Mouse (Mus musculus) embryonic stem cell, embryonic (primary cell): ENCODE measurements around the gene Rasip1.
"Not testable (repeated sequence)": the region's sequence is repeated elsewhere in the genome, so short reads cannot be mapped to it uniquely, and the experiment has no call there.

Experiments used
- CTCF ChIA-PET, 4 experiments: fragments of 300-600 bp in 2 of 4; fragments of 350-600 bp in 2 of 4; sonication (Branson Sonifier 250); formaldehyde crosslinking; loops; one replicate each; lab custom pipeline; 2022; ENCODE audit warnings: inconsistent platforms in 2 of 4; lab: Charles Lee
- POLR2A ChIA-PET, 4 experiments: fragments of 300-600 bp in 2 of 4; fragments of 350-600 bp in 2 of 4; sonication (Branson Sonifier 250); formaldehyde crosslinking; loops; one replicate each; lab custom pipeline; 2022; ENCODE audit warnings: antibody characterized with exemption in 4 of 4, inconsistent platforms in 1 of 4; lab: Charles Lee

Gene Rasip1

DNA sequence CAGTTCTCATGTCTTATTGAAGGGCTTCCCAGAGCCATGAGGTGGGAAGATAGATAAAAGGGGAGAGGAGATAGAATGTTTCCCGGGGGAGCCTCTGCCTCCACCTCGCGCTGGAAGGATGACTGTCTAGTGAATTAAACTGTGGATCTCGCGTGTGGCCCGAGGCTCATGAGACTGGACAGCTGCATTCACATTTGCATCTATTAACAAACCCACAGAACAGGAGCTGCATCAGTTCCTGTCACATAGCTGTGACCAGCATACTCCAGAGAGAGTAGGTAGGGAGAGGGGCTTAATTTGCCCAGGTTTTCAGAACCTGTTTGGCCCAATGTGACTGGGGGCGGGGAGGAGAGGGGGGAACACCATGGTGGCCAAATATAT lies 18.3 kb downstream of the Rasip1 start:
- CTCF ChIA-PET, result interaction anchor here in 1 of 4 experiments (0.6 to 3.6 kb wide), 3 partner anchors 38 to 155 kb away, joined by 3 to 33 read pairs (median 4); partner anchors contain the start of gene Ntn5
- POLR2A ChIA-PET, result interaction anchor here in 3 of 4 experiments (0.6 to 6.6 kb wide), 23 partner anchors 9 to 620 kb away, joined by 3 to 71 read pairs (median 6); partner anchors contain the start of genes Fut1 (in 2 of the 3), Fut2 (in 2 of the 3), Rasip1 (in 2 of the 3) and Bcat2 (in 1 of the 3)

DNA sequence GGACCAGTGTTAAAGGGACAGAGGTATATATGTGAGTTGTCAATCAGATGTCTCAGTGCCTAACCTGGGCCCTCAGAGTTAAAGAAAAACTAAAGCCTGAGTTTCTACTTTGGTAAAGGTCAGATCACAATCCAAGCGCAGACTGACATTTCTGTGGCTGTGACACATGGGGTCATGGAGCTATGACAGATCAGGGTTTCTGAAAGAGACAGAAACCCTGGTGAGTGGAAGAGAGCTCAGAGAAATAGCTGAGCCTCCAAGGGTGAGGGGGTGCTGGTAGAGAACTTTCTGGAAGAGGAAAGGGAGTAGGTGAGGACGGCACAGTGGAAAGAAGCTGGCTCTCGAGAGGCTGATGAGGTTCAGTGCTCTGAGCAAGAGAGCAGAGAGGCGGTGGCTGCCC lies 19.4 kb downstream of the Rasip1 start:
- POLR2A ChIA-PET, result interaction anchor here in 3 of 4 experiments (0.6 to 6.6 kb wide), 13 partner anchors 8 to 286 kb away, joined by 3 to 71 read pairs (median 3); partner anchors contain the start of genes Ftl1 (in 2 of the 3) and Rasip1 (in 1 of the 3)
- CTCF ChIA-PET, result interaction anchor here in 2 of 4 experiments (0.6 to 1.3 kb wide), 3 partner anchors 19 to 492 kb away, joined by 3 read pairs; partner anchors contain the start of genes Aldh16a1 (in 1 of the 2) and Fut2 (in 1 of the 2)

DNA sequence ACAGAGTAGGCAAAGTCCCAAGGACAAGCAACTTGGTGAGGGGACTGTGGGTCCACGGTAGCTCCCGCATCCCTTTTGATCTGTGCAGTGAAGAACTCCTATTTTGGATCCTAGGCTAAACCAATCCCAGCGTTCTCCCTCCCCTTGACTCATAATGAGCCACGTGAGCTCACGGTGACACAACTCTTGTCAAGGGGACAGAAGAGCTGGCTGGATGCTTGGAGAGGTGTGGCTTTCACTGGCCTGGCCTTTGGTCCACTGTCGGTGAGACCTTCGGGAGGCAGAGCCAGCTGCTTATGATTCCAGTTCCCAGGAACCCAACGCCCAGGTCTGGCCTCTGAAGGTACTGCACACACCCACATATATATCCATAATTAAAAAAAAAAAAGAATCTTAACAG lies 22.1 kb downstream of the Rasip1 start:
- CTCF ChIA-PET, result interaction anchor here in 2 of 4 experiments (0.5 to 1.4 kb wide), 2 partner anchors 16 to 941 kb away, joined by 4 to 6 read pairs; partner anchors contain the start of gene Fut2 (in 1 of the 2)
- POLR2A ChIA-PET, result interaction anchor here in 2 of 4 experiments (0.6 to 1.7 kb wide), 4 partner anchors 11 to 139 kb away, joined by 3 to 9 read pairs (median 3); partner anchors contain the start of gene Nucb1 (in 1 of the 2)

DNA sequence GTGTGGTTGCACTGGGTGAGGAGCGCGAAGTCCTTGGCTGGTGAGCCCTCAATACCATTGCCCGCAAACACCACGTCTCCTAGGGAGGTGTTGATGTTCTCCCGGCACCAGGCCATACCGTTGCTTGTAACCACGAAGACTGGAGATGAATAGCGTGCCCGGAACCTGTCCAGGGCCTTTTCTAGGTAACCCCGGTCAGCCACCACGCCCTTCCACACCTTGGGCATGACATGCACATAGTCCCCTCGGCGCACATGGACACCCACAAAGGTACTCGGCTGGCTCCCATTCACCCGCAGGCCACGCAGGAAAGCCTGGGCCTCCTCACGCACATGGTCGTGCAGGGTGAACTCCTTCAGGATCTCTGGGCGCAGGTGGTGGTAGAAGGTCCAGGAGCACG lies 23.2 kb downstream of the Rasip1 start:
- POLR2A ChIA-PET, result not testable (repeated sequence)
- CTCF ChIA-PET, result interaction anchor here in 1 of 4 experiments (1.2 kb wide), 1 partner anchor 18 kb away, joined by 3 read pairs; no protein-coding TSS in a partner anchor

DNA sequence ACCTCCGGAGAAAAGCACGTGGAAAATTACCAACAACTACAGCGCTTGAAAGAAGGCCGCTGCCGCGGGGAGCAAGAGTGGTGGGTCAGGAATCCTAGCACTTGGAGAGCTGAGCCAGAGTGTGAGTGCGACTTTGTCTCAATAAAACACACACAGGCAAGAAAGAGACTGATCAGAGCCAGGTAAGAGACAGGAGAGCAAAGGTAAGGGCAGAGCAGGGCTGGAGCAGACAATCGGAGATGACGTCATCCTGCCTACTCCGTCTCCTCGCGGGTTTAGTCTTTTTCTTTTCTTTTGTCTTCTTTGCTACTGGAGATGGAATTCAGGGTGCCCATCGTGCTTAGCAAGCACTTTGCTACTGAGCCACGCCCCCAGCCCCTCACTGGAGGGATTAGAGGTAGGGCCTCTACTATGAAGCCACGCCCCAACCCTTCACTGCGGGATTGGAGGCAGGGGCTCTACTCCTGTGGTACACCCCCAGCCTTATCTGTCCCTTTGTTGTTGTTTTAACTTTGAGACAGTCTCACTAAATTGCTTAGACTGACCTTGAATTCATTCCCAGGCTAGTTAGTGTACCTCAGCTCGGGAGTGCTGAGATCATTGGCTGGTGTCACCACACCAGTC lies 27.2 kb downstream of the Rasip1 start:
- CTCF ChIA-PET, result interaction anchor here in 3 of 4 experiments (0.5 to 1.8 kb wide), 4 partner anchors 14 to 1114 kb away, joined by 3 to 10 read pairs (median 5); no protein-coding TSS in a partner anchor
- POLR2A ChIA-PET, result interaction anchor here (0.5 to 4.7 kb wide), 16 partner anchors 10 to 195 kb away, joined by 3 to 45 read pairs (median 4); partner anchors contain the start of genes Fut2 (in 3 of the 4), Ftl1 (in 1 of the 4), Plekha4 (in 1 of the 4) and Ppp1r15a (in 1 of the 4)

DNA sequence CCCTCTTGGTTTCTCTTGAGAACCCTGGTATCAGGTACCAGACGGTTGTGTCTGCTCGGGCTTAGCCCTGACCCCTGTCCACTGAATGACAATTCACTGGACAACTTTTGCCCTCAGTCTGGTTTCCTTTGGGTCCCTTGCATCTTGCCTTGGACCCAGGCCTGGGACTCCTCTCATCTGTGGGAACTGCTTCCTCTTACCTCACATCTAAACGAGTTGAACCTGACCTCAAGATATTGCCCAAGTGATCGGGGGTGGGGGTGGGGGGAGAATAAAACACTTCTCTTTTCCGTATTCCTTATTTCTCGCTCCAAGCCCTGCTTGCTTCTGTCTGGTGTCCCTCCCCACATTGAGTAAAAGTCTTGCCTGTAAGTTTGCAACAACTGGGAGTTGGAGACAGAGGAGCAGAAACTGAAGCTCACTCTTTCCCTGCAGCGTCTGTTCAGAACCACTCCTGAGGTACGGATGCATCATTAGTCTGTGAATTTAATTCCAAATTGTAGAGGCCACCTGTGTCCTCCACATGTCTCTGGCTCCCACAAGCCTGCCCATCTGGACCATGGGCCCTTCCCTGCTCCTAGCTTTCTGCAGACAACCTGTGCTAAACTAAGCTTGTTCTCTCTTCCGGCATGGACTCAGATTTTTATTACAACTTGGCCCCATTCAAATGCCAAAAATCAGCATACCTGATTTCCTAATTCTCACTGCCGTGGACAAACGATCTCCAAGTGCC lies 33.6 kb downstream of the Rasip1 start:
- CTCF ChIA-PET, result no interaction called here
- POLR2A ChIA-PET, result interaction anchor here in 2 of 4 experiments (1.0 to 1.6 kb wide), 4 partner anchors 17 to 201 kb away, joined by 3 to 5 read pairs (median 4); partner anchors contain the start of gene Ftl1 (in 1 of the 2)

DNA sequence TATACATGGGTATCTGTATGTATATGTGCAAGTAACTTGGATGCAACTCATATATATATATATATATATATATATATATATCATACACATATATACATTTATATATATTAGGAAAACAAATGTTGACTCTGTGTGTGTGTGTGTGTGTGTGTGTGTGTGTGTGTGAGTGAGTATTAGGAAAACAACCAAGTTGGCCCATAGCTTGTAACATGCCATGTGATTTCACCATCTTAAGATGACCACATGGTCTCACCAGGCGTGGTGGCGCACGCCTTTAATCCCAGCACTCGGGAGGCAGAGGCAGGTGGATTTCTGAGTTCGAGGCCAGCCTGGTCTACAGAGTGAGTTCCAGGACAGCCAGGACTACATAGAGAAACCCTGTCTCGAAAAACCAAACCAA lies 34.4 kb downstream of the Rasip1 start:
- CTCF ChIA-PET, result interaction anchor here in 1 of 4 experiments (0.6 kb wide), 1 partner anchor 212 kb away, joined by 3 read pairs; no protein-coding TSS in a partner anchor
- POLR2A ChIA-PET, result interaction anchor here in 2 of 4 experiments (1.0 to 5.0 kb wide), 6 partner anchors 8 to 202 kb away, joined by 3 to 34 read pairs (median 5); partner anchors contain the start of gene Ftl1 (in 1 of the 2)

DNA sequence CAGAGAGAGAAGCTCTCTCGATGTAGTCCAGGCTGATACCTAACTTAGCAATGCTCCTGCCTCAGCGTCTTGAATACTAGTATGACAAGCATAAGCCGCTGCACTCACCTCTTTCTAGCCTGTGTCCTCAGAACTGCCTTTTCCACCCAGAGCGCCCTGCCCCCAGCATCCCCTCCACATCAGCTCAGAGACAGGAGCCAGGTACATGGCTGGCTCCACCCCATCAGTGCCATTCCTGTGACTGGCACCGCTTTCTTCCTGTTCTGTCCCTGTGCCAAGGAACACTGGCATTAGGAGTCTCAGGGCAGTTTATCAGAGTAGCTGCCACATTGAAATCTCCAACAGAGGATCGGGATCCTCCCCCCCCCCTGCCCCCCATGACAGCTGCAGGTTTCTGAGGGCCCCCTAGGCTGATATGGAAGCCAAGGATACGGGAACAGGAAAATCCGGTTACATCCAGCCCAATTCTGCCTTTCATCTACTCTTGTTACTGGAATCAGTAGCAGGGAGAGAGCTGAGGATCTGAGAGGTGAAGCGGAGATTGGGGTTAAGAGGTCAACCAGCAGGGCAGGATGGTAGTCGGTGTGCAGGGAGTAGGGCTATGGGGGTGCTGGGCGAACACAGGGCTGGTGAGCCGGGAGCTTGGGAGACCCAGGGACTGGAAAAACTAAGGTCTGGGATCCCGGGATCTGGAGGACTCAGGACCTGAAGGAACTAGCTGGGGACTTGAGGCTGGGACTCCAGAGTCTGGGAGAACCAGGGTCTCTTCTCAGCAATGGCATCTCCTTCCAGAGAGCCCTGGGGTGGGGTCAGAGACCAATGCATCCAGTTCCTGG lies 38.2 kb downstream of the Rasip1 start:
- ChIA-PET POLR2A (interaction anchor here (0.6 to 5.0 kb wide), 42 partner anchors 9 to 218 kb away, joined by 3 to 34 read pairs (median 4); partner anchors contain the start of genes Ntn5 (in 2 of the 4), Sphk2 (in 2 of the 4), Fam83e (in 1 of the 4) and Ftl1 (in 1 of the 4)), CTCF (interaction anchor here (0.5 to 3.2 kb wide), 15 partner anchors 12 to 1994 kb away, joined by 3 to 20 read pairs (median 3); partner anchors contain the start of gene Ntn5 (in 2 of the 4))

DNA sequence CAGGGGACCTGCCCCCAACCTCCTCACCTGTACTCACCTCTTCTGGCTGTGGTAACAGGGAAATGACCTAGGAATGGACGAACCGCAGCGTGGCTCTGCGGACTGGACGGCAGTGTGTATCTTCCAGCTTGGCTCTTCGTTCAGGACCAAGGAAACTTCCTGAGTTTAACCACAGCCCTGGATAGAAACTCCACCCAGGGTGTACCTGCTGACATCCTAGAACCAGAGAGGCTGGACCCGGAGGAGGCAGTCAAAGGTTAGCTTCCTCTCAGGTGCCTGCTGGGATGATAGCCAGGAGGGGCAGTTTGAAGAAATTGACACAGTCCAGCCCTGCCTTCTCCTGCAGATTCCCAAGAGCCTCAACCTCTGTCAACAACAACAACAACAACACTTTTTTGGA lies 38.9 kb downstream of the Rasip1 start, which contains the start of gene Fut2:
TSS of gene Fut2 (minus strand) at position 234 of the 400 bp plus-strand sequence.
- CTCF ChIA-PET, result interaction anchor here in 2 of 4 experiments (0.6 to 3.2 kb wide), 9 partner anchors 11 to 1995 kb away, joined by 3 to 20 read pairs (median 3); partner anchors contain the start of gene Ntn5 (in 1 of the 2)
- POLR2A ChIA-PET, result interaction anchor here (0.6 to 5.0 kb wide), 27 partner anchors 8 to 206 kb away, joined by 3 to 34 read pairs (median 5); partner anchors contain the start of genes Ntn5 (in 2 of the 4), Sphk2 (in 2 of the 4), Ftl1 (in 1 of the 4) and Sec1 (in 1 of the 4)

DNA sequence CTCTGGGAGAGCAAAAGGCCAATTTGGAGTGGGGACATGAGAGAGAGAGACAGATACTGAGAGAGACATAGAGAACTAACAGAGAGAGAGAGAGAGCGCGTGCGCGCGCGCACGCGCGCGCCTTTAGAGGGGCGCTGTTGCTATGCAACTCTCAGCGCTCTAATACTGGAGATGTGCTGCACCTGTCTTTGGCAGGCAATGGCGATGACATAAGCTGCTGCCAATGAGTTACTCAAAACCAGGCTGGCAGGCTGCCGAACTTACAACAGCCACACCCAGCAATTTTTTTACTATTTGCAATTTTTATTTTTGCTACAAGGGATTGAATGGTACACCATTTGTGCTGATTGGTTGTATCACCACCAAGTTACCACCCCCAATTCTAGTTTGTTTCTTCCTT lies 40.5 kb downstream of the Rasip1 start:
- CTCF ChIA-PET, result interaction anchor here in 2 of 4 experiments (1.1 to 2.2 kb wide), 4 partner anchors 17 to 219 kb away, joined by 3 to 6 read pairs (median 4); partner anchors contain the start of gene Fut1 (in 1 of the 2)
- POLR2A ChIA-PET, result interaction anchor here in 2 of 4 experiments (0.7 to 3.0 kb wide), 5 partner anchors 15 to 124 kb away, joined by 3 to 10 read pairs (median 4); partner anchors contain the start of gene Sphk2 (in 1 of the 2)

DNA sequence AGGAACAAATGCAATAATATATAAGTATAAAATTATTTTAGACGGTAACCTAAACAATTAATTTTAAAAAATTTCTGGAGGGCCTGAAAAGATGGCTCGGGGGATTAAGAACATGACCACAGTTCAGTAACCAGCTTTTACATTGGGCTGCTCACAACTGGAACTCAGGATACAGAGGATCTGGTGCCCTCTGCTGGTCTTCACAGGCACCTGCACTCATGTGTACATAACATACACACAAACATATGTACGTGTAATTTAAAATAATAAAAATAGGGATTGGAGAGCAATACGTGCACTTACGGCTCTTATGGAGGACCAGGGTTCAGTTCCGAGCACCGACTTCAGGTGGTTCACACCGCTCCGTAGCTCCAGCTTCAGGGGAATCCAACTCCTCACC lies 41.6 kb downstream of the Rasip1 start:
- POLR2A ChIA-PET, result interaction anchor here in 3 of 4 experiments (0.5 to 2.2 kb wide), 12 partner anchors 13 to 699 kb away, joined by 3 to 13 read pairs (median 4); partner anchors contain the start of genes Ntn5 (in 1 of the 3) and Snrnp70 (in 1 of the 3)
- CTCF ChIA-PET, result interaction anchor here (0.6 to 3.6 kb wide), 38 partner anchors 9 to 902 kb away, joined by 3 to 21 read pairs (median 4); partner anchors contain the start of genes Ntn5 (in 2 of the 4) and Fut1 (in 1 of the 4)

DNA sequence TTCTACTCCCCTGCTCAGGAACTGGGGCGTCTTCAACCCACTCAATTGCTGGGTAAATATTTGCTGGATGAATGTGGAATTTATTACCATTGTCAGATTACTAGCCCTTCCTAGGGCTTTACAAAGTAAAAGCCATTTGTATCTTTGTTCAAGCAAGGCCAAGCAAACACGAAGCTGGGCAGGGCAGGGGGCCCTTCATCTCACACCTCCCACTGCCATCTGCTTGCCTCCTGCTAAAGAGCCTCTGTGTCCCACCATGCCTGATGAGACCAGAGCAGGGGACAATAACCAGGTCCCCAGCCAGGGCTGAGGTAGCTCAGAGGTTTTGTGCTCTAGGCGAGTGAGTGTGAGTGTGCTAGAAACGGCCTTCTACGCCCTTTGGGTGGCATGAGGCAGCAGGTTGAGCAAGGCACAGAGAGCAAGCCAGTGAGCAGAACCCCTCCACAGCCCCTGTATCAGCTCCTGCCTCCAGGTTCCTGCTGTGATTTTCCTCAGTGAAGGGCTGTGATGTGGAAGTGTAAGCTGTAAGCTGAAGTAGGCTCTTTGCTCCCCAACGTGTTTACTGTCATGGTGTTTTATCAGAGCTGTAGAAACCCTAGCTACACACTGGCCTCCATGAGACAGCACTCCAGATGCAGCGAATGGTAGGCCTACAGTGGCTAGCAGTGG lies 50.5 kb downstream of the Rasip1 start:
- POLR2A ChIA-PET, result interaction anchor here in 3 of 4 experiments (0.6 to 2.2 kb wide), 6 partner anchors 12 to 108 kb away, joined by 3 to 9 read pairs (median 3); partner anchors contain the start of genes Fut2 (in 2 of the 3) and Sphk2 (in 1 of the 3)

DNA sequence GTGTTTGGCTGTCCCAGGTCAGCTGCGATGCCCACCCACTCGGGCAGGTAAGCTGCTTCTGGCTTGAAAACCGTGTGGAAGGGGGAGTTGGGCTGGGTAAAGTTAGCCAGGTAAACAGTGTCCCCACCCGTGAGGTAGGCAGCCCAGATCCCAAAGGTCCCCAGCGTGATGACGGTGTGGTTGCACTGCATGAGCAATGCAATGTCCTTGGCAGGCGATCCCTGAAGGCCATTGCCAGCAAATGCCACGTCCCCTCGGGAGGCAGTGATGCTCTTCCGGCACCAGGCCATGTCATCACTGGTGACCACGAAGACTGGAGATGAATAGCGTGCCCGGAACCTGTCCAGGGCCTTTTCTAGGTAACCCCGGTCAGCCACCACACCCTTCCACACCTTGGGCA lies 51.2 kb downstream of the Rasip1 start:
- ChIA-PET CTCF (interaction anchor here in 1 of 4 experiments (0.9 to 1.3 kb wide), 2 partner anchors 10 to 83 kb away, joined by 3 to 6 read pairs; no protein-coding TSS in a partner anchor), POLR2A (interaction anchor here in 2 of 4 experiments (0.9 to 2.2 kb wide), 3 partner anchors 13 to 39 kb away, joined by 3 to 9 read pairs (median 5); partner anchors contain the start of genes Fut2 (in 1 of the 2) and Sphk2 (in 1 of the 2))

More for the DNA sequence above, 50.5 kb downstream of the Rasip1 start:
- CTCF ChIA-PET, result interaction anchor here in 2 of 4 experiments (0.6 to 1.3 kb wide), 4 partner anchors 9 to 82 kb away, joined by 3 to 6 read pairs (median 3); partner anchors contain the start of gene Fut2 (in 1 of the 2)

DNA sequence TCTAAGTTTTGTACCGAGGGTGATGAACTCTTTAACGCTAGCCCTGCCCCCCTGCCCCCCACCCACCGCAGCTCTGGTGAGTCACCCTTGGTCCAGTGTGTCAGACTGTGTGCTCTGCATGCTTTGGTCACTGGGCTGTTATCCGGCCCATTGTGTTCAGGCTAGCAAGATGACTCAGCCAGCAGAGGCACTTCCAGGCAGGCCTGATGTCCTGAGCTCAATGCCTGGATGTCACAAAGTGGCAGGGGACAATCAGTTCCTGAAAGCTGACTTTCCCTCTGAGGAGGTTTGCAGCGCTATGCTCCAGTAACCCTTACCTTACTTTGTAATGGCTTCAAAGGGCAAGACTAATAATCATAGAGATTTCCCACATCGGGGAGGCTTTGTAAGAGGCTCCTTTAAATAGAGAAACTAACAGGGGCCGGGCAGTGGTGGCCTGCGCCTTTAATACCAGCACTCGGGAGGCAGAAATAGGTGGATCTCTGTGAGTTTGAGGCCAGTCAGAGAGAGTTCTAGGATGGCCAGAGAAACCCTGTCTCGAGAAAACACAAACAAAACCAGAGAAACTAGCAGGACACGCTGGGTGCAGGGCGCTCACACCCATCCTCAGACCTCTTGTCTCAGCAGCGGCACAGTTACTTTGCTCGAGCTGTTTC lies 52.8 kb downstream of the Rasip1 start:
- ChIA-PET CTCF (interaction anchor here in 1 of 4 experiments (1.1 to 1.4 kb wide), 3 partner anchors 11 to 203 kb away, joined by 3 read pairs; no protein-coding TSS in a partner anchor), POLR2A (interaction anchor here in 3 of 4 experiments (0.6 to 4.7 kb wide), 14 partner anchors 14 to 180 kb away, joined by 3 to 20 read pairs (median 4); partner anchors contain the start of genes Fut2 (in 2 of the 3), Sphk2 (in 2 of the 3), Dbp (in 1 of the 3) and Spaca4 (in 1 of the 3))
